Mouse (Mus musculus) adrenal gland, adult 8-10 months (tissue): Measurements from ENCODE around the gene Itgb3. TPM values are rescaled to one million over a fixed set of nuclear protein-coding genes. Genes with fewer than 3 reads are reported as not detected.

Experiments
- DNase-seq: peaks from one replicate; pipeline ENCODE4 v3.0.0; 2022
- total RNA-seq, 4 experiments: library from RNA; stranded (reverse); gene quantifications; 2 replicates each; pipeline ENCODE4 v1.2.4; 2022

The Itgb3 gene
- total RNA-seq, 4 experiments from 2014 or later: 6.2 to 11.5 (median 7.9) TPM

GRCm38 (mm10) chr11:104622040-104622962 lies 14.5 kb downstream of the Itgb3 start:
- DNase-seq: no peak

- DNase-seq: peak; percentile 13
Observed at GRCm38 (mm10) chr11:104624791-104625391, 17.1 kb downstream of the Itgb3 start.

DNA sequence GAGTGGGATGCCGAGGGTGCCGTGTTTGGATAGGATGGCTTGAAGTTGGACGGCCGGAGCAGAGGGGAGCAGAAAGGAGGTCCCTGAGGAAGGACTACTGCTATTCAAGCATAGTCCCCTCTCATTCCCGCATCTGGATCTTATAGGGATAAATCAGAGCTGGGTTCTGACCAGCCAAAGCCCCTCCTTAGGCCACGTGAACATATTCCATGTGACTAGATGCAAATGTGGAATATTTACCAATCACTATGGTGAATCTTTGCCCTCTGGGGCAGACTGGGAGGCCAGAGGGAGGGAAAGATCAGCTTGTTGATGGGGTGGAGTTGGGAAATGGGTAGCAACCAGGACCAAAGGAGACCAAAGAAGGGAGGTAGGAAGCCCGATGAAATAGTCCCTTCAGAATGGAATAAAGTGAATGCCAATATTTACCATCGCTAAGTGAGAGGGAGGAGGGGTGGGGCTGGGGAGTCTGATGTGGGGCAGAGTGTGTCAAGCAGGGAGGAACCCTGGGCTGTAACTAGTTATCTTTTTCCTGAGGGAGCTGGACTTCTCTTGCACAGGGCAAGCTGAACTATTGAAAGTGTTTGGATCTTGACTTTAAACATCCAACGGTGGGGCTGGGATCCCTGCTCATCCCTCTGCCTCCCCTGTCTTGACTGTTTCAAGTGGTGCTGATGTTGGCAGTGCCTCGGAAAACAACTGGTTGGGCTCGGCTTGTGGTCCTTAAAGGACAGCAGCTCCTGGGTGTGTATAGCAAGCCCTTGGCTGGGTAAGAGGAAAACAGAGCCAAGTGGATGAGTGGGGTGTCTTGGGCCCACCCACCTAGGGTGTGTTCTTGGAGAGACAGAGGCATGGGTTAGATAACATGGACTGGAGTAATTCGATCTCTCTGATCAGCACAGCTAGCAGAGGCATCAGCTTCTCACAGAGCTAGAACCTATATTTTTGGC lies 17.9 kb downstream of the Itgb3 start:
- peak; percentile 13 for DNase-seq

GRCm38 (mm10) chr11:104626635-104627034 lies 18.8 kb downstream of the Itgb3 start:
- DNase-seq: no peak

GRCm38 (mm10) chr11:104627616-104628301 lies 20.0 kb downstream of the Itgb3 start:
- DNase-seq: peak; percentile 11

GRCm38 (mm10) chr11:104628566-104628965 lies 20.8 kb downstream of the Itgb3 start:
- no peak for DNase-seq

- DNase-seq: peak; percentile 10
Observed at GRCm38 (mm10) chr11:104630185-104630835, 22.5 kb downstream of the Itgb3 start.

- DNase-seq: no peak
Observed at GRCm38 (mm10) chr11:104631306-104631705, 23.5 kb downstream of the Itgb3 start.

DNA sequence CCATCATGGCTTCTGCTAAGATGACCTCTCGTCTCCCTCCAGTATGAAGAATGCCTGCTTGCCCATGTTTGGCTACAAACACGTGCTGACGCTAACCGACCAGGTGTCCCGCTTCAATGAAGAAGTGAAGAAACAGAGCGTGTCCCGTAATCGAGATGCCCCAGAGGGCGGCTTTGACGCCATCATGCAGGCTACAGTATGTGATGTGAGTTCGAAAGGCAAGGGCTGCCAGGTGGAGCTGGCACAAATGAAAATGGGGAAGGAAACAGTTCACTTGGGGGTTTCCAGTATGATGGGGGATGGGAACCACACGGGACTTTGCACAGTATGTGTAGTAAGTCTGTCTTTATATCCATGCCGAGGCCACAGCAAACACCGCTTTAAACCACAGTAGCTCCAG lies 29.2 kb downstream of the Itgb3 start:
- no peak for DNase-seq

DNA sequence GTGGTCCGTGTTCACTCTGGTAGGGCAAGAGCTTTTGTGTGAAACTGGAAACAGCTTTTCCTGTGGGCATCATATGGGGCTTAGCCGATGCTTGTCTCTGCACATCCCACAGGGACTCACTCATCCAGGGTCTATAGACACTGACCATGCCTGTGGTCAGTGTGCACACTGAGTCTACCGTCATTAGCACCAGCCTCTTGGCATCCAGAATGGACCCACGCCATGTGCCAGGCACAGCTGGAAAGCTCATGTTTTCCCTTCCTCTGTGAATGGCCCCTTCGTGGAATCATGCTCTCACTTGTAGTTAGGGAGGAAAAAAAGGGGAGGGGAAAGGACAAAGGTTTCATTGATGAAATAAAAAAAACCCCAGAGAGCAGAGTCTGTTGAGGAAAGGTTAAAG lies 30.2 kb downstream of the Itgb3 start:
- no peak for DNase-seq

DNA sequence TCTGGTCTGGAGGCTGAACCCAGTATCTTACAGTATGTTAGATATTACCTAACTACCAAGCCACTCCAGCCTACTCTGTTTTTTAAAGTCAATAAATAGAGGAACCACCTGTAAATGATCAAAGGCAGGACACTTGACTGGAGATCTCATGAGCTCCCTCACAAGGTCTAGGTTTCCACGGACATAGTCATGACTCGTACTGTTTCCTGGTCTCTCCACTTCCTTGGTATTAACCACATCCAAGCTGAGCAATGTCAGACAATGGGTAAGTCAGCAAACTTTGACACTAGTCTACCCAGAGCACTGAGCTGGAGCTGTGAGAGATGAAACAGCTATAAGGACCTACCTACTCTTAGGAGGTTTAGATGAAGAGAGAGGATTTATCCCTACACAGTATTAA lies 31.1 kb downstream of the Itgb3 start:
- DNase-seq: no peak

GRCm38 (mm10) chr11:104639634-104640033 lies 31.8 kb downstream of the Itgb3 start:
- DNase-seq: no peak

DNA sequence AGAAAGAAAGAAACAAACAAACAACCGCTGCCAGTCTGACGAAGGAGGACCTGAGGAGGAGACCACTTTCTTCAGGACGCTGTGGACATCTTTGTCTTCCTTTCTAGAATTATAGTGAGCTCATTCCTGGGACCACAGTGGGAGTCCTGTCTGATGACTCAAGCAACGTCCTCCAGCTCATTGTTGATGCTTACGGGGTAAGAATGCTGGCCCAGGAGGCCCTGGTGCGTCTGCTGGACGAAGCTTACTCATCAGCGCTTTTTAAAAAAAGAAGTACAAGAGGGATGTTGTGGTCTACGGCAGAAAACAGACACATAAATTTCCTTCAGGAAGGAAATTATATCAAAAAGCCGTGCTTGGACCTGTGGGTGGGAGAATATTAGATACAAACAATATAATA lies 33.1 kb downstream of the Itgb3 start:
- DNase-seq: no peak

DNA sequence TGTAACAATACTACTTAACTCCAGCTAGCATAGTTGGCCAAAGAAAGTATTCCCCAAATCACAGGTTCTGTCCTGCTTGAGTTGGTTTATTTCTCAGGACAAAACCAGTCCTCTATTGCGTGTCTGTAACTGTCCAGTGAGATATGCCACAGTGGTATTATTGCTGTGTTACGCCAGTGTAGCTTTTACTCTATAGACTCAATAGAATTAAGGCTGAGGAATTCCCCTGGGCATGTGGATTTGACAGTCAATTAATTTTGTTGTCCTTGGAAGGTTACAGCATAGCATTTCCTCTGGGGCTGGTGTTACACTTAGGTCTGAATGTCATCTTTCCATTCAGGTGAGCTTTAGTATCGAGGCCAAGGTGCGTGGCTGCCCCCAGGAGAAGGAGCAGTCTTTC lies 35.4 kb downstream of the Itgb3 start:
- no peak for DNase-seq

DNA sequence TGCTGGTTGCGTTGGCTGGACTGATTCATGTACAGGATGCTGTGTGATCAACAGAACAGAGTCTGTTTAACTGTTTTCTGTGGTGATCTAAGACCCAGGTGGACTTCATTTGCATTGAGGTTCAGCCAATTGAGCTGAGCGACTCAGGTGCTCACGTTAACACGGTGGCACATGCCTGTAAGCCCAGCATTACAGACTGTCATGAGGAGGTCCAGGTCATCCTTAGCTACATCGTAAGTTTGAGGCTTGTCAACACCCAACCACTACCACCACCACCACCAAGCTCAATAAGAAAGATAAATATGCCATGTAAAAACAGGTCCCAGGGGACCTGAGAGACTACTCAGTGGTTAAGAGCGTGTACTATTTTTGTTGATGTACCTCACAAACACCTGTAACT lies 37.6 kb downstream of the Itgb3 start:
- DNase-seq: no peak

DNA sequence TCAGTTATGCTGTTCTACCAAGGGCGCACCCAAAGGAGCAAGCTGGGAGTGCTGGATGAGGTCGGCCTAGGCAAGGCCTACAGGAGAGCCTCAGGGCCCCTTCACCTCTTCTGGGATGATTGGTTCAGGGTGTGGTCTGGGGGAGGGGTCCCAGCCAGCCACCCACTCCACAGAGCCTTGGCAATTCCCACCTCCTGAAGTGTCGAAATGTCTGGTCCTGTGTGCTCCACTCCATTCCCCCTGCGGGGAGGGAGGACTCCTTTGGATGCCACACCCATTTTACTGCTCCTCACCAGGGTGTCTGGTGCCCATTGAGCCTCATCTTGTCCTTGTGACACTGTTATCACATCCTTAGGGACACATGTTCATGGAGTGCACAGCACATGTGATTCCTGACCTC lies 38.4 kb downstream of the Itgb3 start:
- DNase-seq: no peak

GRCm38 (mm10) chr11:104646611-104647010 lies 38.8 kb downstream of the Itgb3 start:
- no peak for DNase-seq

GRCm38 (mm10) chr11:104647188-104647867 lies 39.5 kb downstream of the Itgb3 start:
- no peak for DNase-seq

DNA sequence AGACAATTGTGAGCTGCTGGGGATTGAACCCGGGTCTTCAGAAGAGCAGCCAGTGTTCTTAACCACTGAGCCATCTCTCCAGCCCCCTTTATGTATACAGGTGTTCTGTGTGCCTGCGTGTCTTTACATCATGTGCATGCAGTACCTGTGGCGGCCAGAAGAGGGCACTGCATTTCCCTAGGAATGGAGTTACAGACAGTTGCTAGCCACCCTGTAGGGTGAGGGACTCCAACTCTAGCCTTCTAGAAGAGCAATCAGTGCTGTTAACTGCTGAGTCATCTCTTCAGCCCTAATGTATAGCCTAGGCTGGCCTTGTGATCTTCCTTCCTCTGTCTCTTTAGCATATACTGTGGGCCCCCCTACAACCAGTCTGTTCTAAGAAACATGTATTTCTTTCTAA lies 40.8 kb downstream of the Itgb3 start:
- DNase-seq: no peak

DNA sequence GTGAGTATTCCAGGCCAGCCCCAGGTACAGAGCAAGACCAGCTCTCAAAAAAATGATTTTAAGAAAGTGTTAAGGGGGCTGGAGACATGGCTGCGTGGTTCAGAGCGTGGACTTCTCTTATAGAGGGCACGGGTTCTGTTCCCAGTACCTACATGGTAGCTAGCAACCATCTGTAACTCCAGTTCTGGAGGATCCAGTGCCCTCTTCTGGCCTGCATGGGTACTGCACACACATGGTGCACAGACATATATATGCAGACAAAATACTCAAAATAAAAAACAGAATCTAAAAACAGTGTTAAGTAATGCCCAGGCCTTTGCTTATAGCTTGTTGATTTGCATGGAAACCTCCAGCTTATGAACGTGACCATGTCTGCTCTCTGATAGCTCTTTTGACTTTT lies 52.8 kb downstream of the Itgb3 start:
- no peak for DNase-seq

DNA sequence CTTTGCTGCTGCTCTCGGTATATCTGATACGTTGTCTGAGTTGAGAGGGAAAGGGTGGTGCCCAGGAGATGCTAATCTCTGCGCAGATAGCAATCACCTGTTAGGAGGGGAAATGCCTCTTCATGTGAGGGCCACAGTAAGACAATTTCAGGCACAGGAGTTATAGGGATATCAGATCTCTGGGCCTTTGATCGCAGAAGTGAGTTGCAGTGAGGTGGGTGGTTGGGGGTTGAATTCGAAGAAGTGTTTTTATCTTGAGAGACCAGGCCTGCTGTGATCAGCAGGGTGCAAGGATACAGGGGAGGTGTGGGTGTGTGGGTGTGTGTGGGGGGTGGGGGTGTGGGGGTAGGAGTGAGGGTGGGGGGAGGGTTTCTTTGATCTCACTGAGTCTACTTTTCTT lies 53.3 kb downstream of the Itgb3 start:
- DNase-seq: no peak
